Mouse (Mus musculus) kidney, postnatal 4 days (tissue): ENCODE data around the gene Vamp2.

Source experiments
- DNase-seq, 2 experiments: peaks; one replicate each; pipeline ENCODE4 v3.0.0; 2021; ENCODE audit warnings: mixed read lengths in 2 of 2

The Vamp2 gene

DNA sequence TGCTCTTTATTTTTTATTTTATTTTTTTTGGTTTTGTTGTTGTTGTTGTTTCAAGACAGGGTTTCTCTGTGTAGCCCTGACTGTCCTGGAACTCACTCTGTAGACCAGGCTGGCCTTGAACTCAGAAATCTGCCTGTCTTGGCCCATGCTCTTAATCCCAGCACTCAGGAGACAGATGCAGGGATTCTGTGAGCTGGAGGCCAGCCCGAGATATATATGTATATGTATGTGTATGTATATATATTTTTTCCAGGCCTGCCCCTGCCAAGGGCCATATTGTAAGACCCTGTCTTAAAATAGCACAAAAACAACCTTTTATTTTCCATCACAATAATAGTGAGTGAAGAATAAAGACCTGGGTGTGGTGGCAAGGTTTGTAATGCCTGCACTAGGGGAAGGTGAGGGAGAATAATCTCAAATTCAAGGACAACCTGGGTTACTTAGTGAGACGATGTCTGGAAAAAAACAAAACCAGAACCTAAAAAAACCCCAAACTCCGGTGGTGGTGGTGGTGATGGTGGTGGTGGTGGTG is 22.8 kb upstream of the Vamp2 start:
- DNase-seq: no peak

DNA sequence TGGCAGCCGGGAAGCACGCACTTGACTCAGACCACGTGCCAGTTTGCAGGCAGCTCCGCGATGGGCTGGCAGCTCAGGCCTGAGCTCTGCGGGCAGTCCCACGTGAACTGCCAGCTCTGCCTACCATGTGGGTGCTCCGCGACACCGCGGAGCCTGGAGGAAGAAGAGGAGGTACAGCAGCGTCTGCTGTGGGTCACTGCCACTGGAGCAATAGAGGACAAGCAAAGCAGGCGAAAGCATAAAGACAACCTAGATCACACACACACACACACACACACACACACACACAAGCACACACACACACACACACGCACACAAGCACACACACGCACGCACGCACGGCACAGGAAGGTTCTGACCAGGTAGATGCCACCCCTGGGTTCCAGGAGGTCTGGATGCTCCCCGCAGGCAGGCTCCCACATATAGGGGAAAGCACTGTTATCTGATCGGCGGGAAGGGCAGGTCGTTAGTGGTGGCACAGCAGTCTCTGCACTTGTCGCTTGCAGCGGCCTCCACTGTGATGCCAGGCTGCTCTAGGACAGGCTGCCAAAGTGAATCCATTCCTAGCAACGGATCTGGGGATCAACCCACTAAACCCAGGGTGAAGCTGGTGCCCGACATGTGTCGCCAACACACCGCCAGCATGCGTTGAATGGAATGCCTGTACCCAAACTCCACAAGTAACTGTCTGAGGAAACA is 22.0 kb upstream of the Vamp2 start:
- peak; percentile 30 to 49 for DNase-seq

DNA sequence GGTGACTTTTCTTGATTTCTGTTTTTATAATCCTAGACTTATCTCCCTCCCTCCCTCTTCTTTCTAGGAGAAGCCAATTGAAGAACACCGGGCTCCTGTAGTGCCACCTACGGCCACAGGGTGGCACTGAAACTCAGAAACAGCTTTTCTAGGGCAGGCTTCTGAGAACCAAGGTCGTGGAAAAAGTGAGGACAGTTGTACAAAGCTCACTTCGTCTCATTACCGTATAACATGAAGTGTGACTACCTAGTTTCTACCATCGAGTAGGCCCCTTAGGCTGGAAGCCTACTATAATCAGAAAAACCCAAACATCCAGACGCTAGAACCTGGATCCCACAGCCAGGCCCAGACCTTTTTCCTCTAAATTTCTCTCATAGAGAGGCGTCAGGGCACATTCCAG is 21.3 kb upstream of the Vamp2 start:
- DNase-seq: peak; percentile 93 to 94

DNA sequence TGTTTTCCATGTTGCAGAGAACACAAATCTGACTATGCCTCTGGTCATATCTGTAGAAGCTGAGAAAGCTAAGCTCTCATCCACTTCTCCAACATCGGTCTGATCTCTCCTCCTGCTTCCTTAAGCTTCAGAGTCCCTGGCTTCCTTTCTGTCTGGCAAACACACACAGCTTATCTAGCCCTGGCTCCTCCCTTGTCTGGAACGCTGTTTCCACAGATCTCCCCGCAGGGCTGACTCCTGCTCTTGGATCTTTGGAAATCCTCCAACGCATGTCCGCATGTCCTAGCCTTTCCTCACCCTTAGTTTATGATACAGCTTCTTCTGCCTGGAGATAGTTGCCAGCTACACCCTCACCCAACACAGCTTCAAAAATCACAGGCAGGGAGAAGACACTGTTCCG is 20.7 kb upstream of the Vamp2 start:
- no peak for DNase-seq

DNA sequence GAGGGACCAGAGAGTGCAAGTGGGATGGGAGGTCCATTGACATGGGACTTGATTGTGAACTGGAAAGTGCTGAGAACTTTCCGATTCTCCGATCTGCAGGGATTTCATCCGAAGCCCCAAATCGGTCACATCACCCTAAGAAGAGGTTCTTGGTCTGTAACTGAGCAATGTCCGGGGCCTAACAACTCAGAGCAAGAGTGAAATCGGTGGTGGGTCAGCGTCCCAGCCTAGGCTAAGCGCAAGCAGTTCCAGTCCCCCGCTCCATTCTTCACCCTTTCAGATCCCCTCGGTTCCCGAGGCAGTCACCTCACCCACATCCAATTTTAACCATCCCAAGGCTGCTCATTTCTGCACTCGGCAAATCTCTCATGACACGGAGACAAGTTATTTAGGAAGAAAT is 18.2 kb upstream of the Vamp2 start:
- peak in 1 of 2 experiments; percentile 67 for DNase-seq

DNA sequence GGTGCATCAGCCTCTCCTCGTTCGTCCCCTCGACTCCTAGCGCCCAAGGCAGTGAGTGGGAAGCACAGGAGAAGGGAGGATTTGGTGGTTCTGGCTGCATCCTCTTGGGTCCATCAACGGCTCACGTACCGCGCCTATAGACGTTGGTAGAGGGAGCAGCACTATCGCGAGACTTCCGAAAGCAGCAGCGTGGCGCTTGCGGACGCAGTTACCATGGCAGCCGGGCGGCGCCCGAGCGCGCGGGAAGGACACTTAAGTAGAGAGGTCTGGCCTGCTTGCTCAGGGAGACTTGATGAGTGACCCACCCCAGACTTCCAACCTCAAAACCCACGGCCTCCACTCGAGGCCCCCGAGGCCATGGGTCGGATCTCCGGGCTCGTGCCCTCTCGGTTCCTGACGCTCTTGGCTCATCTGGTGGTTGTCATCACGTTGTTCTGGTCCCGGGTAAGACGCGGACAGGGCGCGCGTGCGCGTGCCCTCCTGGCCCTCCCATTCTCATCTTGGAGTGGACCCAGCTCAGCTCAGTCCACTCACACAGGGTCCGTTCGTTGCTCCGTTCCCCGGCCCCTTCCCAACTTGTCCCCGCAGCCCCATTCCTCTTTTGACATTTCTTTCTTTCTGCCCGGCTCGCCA is 17.6 kb upstream of the Vamp2 start, which contains the start of gene Tmem107:
Gene Tmem107, plus strand, starts transcription at position 217 of the 633 bp plus-strand sequence.
- DNase-seq: peak; percentile 94 to 97

DNA sequence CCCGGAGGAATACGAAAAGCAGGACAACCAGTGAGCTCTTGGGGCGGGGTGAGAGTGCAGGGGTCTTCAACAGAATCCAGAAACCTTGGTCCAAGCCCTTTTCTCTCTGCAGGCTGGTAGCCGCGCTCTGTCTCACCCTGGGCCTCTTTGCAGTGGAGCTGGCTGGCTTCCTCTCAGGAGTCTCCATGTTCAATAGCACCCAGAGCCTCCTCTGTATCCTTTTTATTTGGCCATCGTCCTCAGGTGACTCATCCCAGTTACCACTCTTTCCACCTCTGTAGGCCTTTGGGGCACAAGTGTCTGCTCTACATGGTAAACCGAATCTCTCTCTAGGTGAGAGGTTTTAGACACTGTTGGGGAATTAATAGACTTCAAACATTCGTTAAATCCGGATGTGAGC is 17.0 kb upstream of the Vamp2 start:
- no peak for DNase-seq

DNA sequence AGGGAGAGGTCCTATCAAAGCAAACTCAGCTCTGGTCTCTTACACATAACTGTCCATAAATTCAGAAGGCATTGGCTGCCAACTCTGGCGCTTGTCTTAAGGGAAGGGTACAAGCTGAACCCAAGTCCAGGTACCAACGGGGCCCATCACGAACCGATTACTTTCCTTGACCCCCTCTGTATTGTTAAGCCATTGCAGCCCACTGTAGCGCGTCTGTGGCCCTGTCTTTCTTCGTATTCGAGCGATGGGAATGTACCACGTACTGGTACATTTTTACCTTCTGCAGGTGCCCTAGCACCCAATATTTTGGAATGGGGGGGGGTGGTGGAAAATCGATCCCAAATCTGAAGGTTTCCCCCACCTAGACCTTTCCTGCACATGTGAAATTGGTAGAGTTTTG is 16.1 kb upstream of the Vamp2 start:
- DNase-seq: no peak

DNA sequence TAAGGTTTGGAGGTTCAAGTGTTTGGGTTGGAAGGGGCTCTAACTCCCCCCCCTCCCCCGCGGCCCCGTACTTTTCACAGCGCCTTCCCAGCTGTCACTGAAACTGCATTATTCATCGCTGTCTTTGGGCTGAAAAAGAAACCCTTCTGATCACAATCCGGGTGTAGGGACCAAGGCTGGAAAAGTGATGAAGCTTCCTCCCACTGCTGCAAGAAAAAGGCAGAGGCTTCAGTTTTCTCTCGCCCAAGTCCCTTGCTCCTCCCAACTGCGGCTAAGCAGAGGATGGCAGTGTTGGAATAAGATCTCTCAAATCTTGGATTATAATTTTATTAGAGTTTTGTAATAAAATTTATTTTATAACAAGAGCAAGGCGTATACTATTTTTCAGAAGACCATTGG is 15.6 kb upstream of the Vamp2 start:
- DNase-seq: no peak

DNA sequence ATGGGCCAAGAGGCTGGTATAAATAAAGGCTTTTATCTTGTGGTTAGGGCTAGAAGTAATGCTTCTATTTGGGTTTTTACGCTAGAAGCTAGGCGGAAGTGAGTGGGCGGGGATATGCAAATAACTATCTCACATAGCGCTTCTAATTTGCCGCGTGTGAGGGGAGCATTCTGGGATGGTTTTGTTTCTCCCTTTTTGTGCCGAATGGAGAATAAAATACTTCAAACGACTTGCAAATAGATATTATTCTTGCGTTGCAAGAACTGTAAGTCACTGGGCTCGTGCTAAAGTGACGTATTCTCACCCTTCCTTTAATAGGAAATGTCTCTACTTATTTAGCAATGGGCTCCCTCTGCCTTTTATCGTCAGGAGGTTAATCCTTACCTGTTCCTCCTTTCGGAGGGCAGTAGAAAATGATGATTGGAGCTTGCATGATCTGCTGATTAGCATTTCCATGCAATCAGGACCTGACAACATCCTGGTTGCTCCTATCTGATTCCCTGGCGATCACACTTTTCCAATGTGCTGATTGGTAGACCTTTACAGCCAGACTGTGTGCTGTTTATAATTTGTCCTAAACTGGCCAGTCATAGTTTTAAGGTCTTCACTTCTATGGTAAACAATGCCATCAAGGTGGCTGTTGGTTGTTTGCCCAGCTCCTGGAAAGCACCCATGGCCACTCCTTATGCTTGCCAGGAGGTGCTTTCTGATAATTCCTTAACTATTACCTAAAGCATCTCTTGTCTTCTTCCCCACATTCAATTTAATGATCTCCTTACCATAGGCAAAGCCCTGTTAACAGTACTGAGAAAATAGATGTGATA is 15.0 kb upstream of the Vamp2 start:
- peak; percentile 80 to 88 for DNase-seq

DNA sequence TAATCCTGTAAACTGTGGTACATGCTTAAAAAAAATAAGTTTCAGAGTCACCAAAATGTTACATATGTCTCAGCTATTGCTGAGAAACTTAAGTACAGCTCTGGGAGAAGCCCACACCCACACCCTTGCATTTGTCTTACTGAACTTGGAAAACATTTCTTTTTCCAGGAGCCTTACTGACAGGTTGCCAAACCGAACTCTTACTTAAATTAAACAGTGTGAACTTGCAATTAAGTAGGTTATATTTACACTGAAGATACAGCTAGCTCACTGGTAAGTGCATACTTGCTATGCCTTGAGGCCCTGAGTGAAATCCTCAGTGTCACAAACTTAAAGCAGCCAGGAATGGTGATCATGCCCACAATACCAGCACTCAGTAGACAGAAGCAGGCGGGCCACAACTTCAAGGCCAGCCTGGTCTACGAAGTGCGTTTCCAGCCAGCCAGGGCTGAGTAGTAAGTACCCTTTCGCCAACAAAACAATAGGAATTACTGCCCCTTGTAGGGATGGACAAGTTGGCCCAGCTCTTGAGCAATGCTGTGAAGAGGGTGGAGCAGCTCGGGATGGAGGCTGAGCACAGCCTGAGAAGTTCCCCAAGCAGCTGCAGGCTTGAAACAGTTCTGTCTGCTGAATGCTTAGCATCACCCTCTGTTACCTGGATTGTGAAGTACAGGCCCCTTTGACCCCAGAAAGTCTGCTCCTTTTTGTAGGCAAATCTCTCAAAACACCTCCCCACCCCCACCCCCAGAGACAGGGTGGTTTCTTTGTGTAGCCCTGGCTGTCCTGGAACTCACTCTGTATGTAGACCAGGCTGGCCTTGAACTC is 14.1 kb upstream of the Vamp2 start:
- DNase-seq: no peak

DNA sequence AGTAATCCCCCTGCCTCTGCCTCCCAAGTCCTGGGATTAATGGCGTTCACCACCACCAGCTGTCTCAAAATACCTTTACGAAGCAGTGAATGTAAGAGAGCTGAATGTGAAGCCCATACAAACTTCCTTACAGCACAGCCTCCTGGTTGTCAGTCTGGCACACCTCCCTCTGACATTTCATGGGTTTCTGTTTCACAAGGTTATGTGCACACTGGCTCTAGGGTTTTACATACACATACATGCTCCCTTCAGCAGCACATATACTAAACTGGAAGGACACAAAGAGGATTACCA is 13.6 kb upstream of the Vamp2 start:
- no peak for DNase-seq

DNA sequence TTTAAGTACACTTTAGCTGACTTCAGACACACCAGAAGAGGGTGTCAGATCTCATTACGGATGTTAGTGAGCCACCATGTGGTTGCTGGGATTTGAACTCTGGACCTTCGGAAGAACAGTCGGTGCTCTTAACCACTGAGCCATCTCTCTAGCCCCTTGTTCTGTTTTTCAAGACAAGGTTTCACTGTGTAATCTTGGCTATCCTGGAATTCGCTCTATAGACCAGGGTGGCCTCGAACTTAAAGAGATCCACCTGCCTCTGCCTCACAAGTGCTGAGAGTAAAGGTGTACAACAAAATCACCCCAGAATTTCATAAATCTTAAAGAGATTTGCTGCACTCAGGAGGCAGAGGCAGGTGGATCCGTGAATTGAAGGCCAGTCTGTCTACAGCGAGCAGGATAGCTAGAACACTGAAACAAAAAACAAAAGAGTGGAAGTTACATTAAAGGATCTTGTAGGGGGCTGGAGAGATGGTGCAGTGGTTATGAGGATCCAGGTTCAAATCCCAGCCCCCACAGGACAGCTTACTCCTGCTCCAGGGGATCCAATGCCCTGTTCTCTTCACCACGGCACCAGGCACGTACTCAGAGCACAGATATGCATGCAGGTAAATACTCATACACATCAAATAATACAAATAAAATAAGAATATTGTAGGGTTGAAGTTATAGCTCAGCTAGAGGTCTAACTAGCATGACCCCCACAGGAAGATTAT is 12.4 kb upstream of the Vamp2 start:
- DNase-seq: no peak

DNA sequence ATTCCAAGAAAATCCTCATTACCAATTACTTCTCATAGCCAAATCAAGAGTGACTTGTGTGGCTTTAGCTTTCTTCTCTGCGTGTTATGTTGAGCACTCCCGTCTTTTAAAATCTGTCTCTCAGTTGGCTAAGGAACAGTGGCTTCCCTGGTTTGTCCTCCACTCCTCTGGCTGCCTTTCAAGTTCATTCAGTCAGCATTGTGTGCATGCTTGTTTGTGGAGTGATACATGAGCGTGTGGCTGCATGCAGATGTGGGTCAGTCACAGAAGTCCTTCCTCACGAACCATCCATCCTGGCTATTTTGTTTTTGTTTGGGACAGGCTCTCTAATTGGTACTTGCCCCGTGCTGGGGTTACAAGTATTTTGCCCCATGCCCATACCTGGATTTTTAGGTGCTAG is 11.7 kb upstream of the Vamp2 start:
- DNase-seq: no peak

DNA sequence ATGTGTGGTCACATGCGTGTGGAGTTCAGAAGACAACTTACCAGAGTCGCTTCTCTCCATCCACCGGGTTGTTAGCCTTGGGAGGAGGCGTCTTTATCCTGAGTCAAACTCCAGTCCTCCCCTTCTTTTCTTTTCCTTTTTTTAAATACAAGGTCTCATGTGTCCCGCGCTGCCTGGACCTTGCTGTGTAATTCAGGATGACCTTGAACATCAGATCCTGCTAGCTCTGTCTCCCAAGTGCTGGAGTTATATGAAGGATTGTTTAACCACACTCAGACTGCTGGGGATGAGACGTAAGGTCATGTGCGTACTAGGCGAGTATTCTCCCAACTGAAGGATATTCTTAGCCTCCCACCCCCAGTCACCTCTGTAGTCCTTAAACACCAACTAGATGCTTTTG is 11.0 kb upstream of the Vamp2 start:
- no peak for DNase-seq

DNA sequence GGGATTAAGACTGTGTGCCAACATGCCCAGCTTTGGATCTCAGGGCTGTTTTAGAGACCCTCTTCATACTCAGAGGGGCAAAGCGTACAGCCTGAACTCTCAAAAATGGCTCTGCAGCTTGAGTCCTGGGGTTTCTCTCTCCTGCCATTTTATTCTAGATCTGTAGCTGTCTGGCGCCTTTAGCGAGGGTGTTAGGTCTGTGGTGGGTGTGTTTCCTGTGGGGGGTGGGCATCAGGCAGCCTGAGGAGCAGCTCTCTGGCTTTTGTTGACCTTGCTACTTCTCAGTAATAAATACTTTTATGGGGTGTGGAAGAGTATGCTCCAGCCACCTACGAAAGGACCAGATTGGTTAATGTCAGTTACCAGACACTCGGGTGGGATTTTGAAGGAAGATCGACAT is 10.2 kb upstream of the Vamp2 start:
- DNase-seq: no peak

DNA sequence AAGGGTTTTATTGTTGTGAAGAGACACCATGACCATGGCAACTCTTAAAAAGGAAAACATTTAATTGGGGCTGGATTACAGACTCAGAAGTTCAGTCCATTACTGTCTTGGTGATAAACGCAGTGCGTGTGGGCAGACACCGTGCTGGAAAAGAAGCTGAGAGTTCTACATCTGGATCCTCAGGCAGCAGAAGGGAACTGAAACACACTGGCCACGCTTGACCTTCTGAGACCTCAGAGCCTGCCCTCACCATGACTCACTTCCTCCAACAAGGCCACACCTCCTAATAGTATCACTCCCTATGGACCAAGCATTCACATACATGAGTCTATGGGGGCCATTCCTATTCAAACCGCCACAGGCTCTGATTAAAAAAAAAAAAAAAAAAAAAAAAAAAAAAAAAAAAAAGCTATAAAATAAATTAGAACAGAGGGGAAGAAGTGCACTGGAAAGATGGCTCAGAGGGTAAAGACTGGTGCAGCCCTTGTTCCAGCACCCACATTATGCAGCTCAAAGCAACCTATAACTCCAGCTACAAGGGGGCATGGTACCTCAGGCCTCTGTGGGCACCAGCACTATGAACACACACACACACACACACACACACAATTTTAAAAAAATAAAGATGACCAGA is 9.4 kb upstream of the Vamp2 start:
- DNase-seq: no peak

DNA sequence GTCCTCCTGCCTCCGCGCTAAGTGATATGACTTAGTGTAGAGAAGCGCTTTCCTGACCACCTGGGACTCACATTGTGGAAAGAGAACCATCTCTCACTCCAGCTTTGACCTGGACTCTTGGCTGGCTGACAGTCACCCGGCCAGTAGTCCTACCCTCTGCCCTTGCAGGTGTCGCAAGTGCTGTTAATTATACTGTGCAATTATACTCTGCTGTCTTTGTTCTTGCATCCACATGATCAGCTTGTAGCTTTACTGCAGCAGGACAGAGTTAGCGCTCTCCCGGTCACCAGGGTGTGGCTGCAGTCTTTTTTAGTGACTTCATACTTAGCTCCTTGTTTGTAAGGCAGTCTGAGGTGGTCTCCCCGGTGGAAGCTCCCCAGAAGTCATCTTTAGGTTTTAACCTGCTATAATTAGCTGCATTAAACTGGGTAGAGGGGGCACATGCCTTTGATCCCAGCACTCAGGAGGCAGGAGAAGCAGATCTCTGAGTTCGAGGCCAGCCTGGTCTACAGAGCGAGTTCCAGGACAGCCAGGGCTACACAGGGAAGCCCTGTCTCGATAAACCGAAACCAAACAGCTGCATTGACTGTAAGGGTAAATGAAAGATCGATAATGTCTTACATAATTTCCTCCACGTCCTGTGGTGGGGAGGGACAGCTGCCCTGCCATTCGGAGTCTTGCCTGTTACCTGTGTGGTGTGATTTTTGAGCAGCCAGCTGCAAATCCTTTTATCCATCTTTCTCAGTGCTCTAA is 8.0 kb upstream of the Vamp2 start:
- DNase-seq: no peak

DNA sequence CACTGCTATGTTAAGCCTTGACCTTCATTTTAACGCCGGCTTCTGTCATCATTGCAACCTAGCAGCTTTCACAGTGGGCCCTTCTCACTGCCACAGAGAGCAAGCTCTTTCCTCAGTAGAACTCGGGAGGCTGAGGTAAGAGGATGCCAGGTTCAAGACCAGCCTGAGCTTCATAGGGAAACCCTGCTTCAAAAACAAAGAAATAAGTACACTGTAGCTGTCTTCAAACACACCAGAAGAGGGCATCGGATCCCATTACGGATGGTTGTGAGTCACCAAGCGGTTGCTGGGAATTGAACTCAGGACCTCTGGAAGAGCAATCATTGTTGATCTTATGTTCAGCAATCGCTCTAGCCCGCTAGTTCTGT is 7.5 kb upstream of the Vamp2 start:
- DNase-seq: no peak

DNA sequence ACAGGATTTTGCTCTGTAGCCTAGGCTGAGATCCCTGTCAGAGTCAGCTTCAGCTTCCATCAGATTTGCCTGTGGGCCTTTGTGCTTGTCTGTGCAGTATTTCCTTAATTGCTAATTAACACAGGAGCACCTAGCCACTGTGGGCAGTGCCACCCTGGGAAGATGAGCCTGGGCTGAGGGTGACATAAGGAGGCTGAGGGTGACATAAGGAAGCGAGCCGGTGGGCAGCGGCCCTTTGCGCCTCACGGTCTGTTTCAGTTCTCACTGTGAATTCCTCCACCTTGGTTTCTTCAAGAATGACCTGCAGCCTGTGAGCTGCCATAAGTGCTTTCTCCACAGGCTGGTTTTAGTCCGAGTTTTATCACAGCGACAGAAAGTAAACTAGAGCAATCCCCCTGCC is 6.7 kb upstream of the Vamp2 start:
- no peak for DNase-seq

DNA sequence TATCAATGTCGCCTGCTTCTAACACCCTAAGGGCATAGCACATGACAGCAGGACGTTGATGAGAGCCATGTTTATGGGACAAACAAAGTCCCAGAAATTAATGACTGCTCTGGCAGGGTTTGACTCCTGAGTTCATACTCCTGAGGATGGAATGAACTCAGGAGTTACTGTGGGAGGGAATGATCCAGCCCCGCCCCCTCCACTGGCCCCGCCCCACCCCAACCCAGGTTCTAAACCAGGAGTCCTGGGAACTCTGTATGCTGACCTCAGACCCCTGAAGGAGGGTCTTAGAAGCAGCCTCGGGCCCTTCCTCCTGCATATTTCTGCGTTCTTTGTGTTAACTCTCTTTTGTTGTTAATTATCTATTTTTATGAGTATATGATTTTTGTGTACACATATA is 2.7 kb upstream of the Vamp2 start:
- no peak for DNase-seq
